Comparison of ENCODE assay signal across 9 mouse cellular contexts in genomic region chr3:28165598-28165997, GRCm38 (mm10).
DNase-seq lines count a peak whose midpoint lies in the region; ATAC-seq lines count a peak whose summit lies in the region.
"Had no signal": no experiment of that assay in that cellular context is flagged by ENCODE, and none has a peak within 500 bp of the region (broad histone marks: within the 10 kb centered on the region; RNA-seq: fewer than 3 reads in every experiment).

No protein-coding gene starts in this region.

- H3K36me3 ChIP-seq in intestine, embryonic 14.5 days (ENCODE audit: control insufficient read depth, insufficient read depth, low read length), result no peaks in the 10 kb centered on the region
- no peaks in the 10 kb centered on the region for H3K36me3 ChIP-seq in midbrain, embryonic 14.5 days (ENCODE audit: control insufficient read depth, insufficient read depth, low read length)
- H3K36me3 ChIP-seq: embryonic facial prominence, embryonic 12.5 days had no signal

- H3K9me3 ChIP-seq in intestine, embryonic 14.5 days (ENCODE audit: control insufficient read depth, low read length), result no peaks in the 10 kb centered on the region
- H3K9me3 ChIP-seq in midbrain, embryonic 14.5 days (ENCODE audit: control insufficient read depth, low read length), result no peaks in the 10 kb centered on the region
- H3K9me3 ChIP-seq: embryonic facial prominence, embryonic 12.5 days had no signal

- H3K4me3 ChIP-seq in intestine, embryonic 14.5 days (ENCODE audit: low read depth, low read length), result no peak overlapping the region
- H3K4me3 ChIP-seq in midbrain, embryonic 14.5 days (replicated peaks; ENCODE audit: low read depth, low read length), result no peak overlapping the region
- H3K4me3 ChIP-seq: embryonic facial prominence, embryonic 12.5 days had no signal

- DNase-seq in urinary bladder, postnatal 25 days (ENCODE audit: low spot score), result peak; percentile 56
- no peak for DNase-seq in urinary bladder, postnatal 10 days (ENCODE audit: low spot score)
- peak; percentile 45 for DNase-seq in cerebellum, adult 11-12 months
- DNase-seq in forelimb bud, embryonic 11.5 days (ENCODE audit: low read depth, low spot score), result peak; percentile 78
- DNase-seq in intestine, embryonic 14.5 days (ENCODE audit: low spot score), result peak; percentile 73
- peak; percentile 36 to 44 for DNase-seq in left cerebral cortex, adult 8-10 months (ENCODE audit: low spot score in 2 of 2)
- DNase-seq in midbrain, embryonic 14.5 days, result peak; percentile 93
- DNase-seq in thymus, postnatal 0 days (ENCODE audit: low spot score), result peak; percentile 78

- H3K27me3 ChIP-seq in intestine, embryonic 14.5 days (replicated peaks; ENCODE audit: control insufficient read depth, insufficient read depth, low read length), result no peaks in the 10 kb centered on the region
- H3K27me3 ChIP-seq in midbrain, embryonic 14.5 days (ENCODE audit: control insufficient read depth, insufficient read depth, low read length), result no peaks in the 10 kb centered on the region
- H3K27me3 ChIP-seq: embryonic facial prominence, embryonic 12.5 days had no signal

- H3K9ac ChIP-seq in intestine, embryonic 14.5 days (ENCODE audit: low read length), result no peak overlapping the region
- H3K9ac ChIP-seq in midbrain, embryonic 14.5 days (replicated peaks; ENCODE audit: low read length), result no peak overlapping the region
- H3K9ac ChIP-seq: embryonic facial prominence, embryonic 12.5 days had no signal

- no peak overlapping the region for H3K4me2 ChIP-seq in intestine, embryonic 14.5 days (ENCODE audit: low read length)
- no peak overlapping the region for H3K4me2 ChIP-seq in midbrain, embryonic 14.5 days (ENCODE audit: low read length)
- H3K4me2 ChIP-seq: embryonic facial prominence, embryonic 12.5 days had no signal

- no peak for ATAC-seq in intestine, embryonic 14.5 days (replicated peaks; ENCODE audit: low FRiP score, low TSS enrichment, low read depth)
- peak; percentile 67; the same call in 1 of the 2 replicates for ATAC-seq in midbrain, embryonic 14.5 days (ENCODE audit: low FRiP score, low TSS enrichment)

- H3K4me1 ChIP-seq in intestine, embryonic 14.5 days (replicated peaks; ENCODE audit: control insufficient read depth, insufficient read depth, low read length), result no peaks in the 10 kb centered on the region
- H3K4me1 ChIP-seq in midbrain, embryonic 14.5 days (ENCODE audit: control insufficient read depth, insufficient read depth, low read length), result no peaks in the 10 kb centered on the region
- H3K4me1 ChIP-seq: embryonic facial prominence, embryonic 12.5 days had no signal

- H3K27ac ChIP-seq in intestine, embryonic 14.5 days (ENCODE audit: low read depth), result no peak overlapping the region
- H3K27ac ChIP-seq in midbrain, embryonic 14.5 days (replicated peaks; ENCODE audit: low read depth, low read length), result no peak overlapping the region
- H3K27ac ChIP-seq: embryonic facial prominence, embryonic 12.5 days had no signal

- 0% methylated on average over 1 of the region's 1 CpGs for WGBS in intestine, embryonic 14.5 days
- WGBS in midbrain, embryonic 14.5 days, result 0% methylated on average over 1 of the region's 1 CpGs
